Mouse (Mus musculus): ENCODE data around the gene Mum1. TPM values are rescaled to one million over a fixed set of nuclear protein-coding genes. Genes with fewer than 3 reads are reported as not detected.
"Not testable (repeated sequence)": the region's sequence is repeated elsewhere in the genome, so short reads cannot be mapped to it uniquely, and the experiment has no call there.

Mum1 gene
- polyA plus RNA-seq, 1 experiment from 2014 or later = 58.8 TPM

DNA sequence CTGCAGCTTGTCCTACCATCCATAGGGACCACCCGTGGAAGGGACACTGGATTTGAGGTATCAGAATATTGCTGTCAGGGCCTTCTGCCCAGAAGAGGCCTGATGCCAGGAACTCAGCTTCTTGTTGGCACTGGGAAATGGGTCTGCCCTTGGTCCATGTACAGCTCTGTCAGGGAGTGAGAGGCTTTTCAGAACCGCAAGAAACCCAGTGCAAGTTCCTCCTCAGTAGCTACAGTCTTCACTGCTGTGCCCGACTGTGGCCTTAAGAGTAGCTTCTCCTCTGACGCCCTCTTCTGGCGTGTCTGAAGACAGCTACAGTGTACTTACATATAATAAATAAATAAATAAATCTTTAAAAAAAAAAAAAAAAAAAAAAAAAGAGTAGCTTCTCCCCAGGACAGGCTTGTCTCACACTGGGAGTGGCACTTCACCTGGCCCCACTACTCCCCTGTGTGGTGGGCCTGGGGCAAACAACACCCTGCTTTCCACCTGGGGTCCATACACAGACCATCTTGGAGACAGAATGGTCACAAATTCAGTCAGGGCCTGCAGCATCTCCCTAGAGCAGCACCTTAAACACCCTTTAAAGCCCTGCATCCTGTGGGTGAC, 18.7 kb downstream of the Mum1 start:
- H3K36me3 ChIP-seq = peaks cover 49% of the 10 kb centered on the region
- H3K27me3 ChIP-seq = no peaks in the 10 kb centered on the region
- peaks cover 7% of the 10 kb centered on the region for H3K4me1 ChIP-seq
- no peaks in the 10 kb centered on the region for H3K9me3 ChIP-seq (replicated peaks)
- no peak for ATAC-seq (ENCODE audit: low FRiP score)
- no peak overlapping the region for H3K4me2 ChIP-seq (replicated peaks)
- peak overlapping the region; percentile 32; the same call in 1 of the 2 replicates for H3K9ac ChIP-seq
- peak overlapping the region; percentile 31; the same call in 1 of the 2 replicates for H3K27ac ChIP-seq
- 42% methylated on average over 5 of the region's 5 CpGs for WGBS
- H3K4me3 ChIP-seq = no peak overlapping the region

DNA sequence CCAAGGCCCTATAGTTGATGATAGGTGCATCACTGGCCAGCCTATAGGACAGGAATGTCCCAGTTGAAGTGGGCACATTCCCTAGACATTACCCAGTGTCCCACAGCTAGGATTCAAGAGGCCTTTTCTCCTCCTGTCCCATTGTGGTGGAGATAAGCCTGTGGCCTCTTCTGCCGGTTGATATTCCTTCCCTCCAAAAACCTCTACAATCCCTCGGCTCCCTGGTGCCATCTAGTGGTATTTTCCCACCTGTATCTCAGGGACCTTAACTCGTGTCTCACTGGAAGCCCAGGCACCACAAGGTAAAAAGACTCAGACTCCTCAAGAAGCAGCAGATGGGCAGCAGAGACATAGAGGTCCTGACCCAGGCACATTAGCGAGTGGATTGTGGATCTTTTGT, 19.4 kb downstream of the Mum1 start:
- H3K4me2 ChIP-seq (replicated peaks) = no peak overlapping the region
- H3K27ac ChIP-seq = peak overlapping the region; percentile 31; the same call in 1 of the 2 replicates
- H3K27me3 ChIP-seq = no peaks in the 10 kb centered on the region
- no peaks in the 10 kb centered on the region for H3K9me3 ChIP-seq (replicated peaks)
- H3K36me3 ChIP-seq = peaks cover 42% of the 10 kb centered on the region
- 6% methylated on average over 4 of the region's 4 CpGs for WGBS
- no peak overlapping the region for H3K4me3 ChIP-seq
- H3K4me1 ChIP-seq = peaks cover 14% of the 10 kb centered on the region
- peak overlapping the region; percentile 32; the same call in 1 of the 2 replicates for H3K9ac ChIP-seq
- ATAC-seq (ENCODE audit: low FRiP score) = peak; percentile 26; the same call in 1 of the 2 replicates

DNA sequence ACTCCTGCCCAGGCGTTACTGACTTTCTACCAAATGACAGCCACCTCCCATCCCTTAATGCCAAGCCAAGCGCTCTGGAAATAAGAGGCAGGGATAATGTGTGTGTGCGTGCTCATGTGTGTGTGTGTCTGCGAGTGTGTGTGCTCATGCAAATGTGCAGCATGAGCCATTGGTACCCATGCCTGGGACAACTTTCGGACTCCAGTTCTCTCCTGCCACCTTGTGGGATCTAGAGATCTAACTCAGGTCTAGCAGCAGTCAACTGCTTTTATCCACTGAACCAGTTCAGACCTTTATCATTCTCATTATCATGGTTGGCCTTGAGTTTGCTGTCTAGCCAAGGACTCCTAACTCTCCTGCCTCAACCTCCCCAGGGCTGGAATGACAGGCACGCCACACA, 21.6 kb downstream of the Mum1 start:
- ATAC-seq (ENCODE audit: low FRiP score) = no peak
- H3K36me3 ChIP-seq = peaks cover 23% of the 10 kb centered on the region
- WGBS = 51% methylated on average over 6 of the region's 6 CpGs
- H3K4me3 ChIP-seq = no peak overlapping the region
- no peaks in the 10 kb centered on the region for H3K27me3 ChIP-seq
- no peaks in the 10 kb centered on the region for H3K9me3 ChIP-seq (replicated peaks)
- no peak overlapping the region for H3K27ac ChIP-seq
- no peak overlapping the region for H3K4me2 ChIP-seq (replicated peaks)
- no peak overlapping the region for H3K9ac ChIP-seq
- H3K4me1 ChIP-seq = peaks cover 14% of the 10 kb centered on the region

DNA sequence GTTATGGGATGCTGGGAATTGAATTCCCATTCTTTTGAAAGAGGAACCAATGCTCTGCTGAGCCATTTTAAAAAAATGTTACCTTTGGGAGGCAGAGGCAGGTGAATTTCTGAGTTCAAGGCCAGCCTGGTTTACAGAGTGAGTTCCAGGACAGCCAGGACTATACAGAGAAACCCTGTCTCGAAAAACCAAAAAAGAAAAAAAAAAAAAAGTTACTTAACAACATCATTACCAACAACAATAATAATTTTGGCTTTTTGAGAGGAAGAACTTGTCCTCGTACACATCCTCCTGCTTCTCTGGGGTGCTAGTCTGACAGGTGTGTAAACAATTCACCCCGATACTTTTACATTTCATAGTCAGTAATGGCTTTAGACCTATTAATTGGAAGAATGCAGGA, 22.2 kb downstream of the Mum1 start:
- not testable (repeated sequence) for H3K27ac ChIP-seq; H3K9ac ChIP-seq; H3K27me3 ChIP-seq; H3K9me3 ChIP-seq (replicated peaks)
- ATAC-seq (ENCODE audit: low FRiP score) = peak; percentile 1; the same call in 1 of the 2 replicates
- WGBS = 52% methylated on average over 3 of the region's 3 CpGs
- H3K4me1 ChIP-seq = peaks cover 14% of the 10 kb centered on the region
- H3K36me3 ChIP-seq = peaks cover 22% of the 10 kb centered on the region
- H3K4me3 ChIP-seq = peak overlapping the region; percentile 72
- H3K4me2 ChIP-seq (replicated peaks) = peak overlapping the region; percentile 93

DNA sequence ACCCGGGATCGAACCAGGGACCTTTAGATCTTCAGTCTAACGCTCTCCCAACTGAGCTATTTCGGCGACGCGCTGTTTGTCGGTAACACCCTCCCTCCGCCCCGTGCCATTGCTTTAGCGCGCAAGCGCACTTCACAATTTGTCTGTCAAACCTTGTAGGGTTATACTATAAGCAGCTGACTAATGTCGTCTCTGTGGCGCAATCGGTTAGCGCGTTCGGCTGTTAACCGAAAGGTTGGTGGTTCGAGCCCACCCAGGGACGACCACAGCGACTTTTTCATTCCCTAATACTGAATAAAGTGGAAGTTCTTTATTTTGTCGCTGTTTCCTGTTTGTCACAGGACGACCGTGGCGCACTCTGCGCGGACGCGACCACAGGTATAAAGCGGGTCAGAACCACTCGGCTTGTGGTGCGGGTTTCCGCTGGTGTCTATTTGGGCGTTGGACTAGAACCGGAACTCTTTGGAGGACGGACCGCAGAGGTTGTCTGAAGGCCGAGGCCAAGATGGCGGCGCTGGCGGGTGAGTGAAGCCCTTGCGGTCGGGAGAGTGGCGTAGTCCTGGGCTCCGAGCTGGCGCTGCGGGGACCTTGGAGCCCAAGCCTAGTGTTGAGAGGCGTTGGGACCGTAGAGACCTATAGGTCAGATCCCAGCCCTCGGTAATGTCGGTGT, 22.9 kb downstream of the Mum1 start, which contains the start of gene Ndufs7:
Ndufs7 (plus strand) TSS at position 151 of the 670 bp plus-strand sequence.
- peak within 1 kb of the TSS; percentile 89 for H3K27ac ChIP-seq
- peaks cover 22% of the 10 kb centered on the region for H3K36me3 ChIP-seq
- ATAC-seq (ENCODE audit: low FRiP score) = peak; percentile 82

DNA sequence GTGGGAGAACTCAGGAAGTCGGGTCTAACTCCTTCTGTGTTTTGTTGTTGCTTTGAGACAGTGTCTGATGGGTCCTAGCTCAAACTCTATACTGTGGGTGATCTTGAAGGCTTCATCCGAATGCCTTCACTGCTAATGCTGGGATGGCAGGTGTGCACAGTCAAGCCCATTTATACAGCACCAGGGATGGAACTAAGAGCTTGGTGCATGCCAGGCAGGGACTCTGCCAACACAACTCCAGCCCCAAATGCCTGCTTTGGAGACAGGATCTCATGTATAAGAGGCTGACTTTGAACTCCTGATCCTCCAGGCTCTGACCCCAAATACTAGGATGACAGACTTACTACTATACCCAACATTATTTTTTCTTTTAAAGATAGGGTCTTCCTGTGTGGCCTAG, 23.8 kb downstream of the Mum1 start:
- peaks cover 24% of the 10 kb centered on the region for H3K36me3 ChIP-seq
- peaks cover 14% of the 10 kb centered on the region for H3K4me1 ChIP-seq
- WGBS = 44% methylated on average over 2 of the region's 2 CpGs
- peak overlapping the region; percentile 83 for H3K9ac ChIP-seq
- ATAC-seq (ENCODE audit: low FRiP score) = no peak
- peak overlapping the region; percentile 93 for H3K4me2 ChIP-seq (replicated peaks)
- peak overlapping the region; percentile 89 for H3K27ac ChIP-seq
- no peaks in the 10 kb centered on the region for H3K27me3 ChIP-seq
- H3K4me3 ChIP-seq = peak overlapping the region; percentile 72
- no peaks in the 10 kb centered on the region for H3K9me3 ChIP-seq (replicated peaks)

More for the DNA sequence above, 22.9 kb downstream of the Mum1 start, which contains the start of gene Ndufs7:
- Histone ChIP-seq H3K9me3 (replicated peaks) (no peaks in the 10 kb centered on the region), H3K4me2 (replicated peaks) (peak within 1 kb of the TSS; percentile 93), H3K4me1 (peaks cover 14% of the 10 kb centered on the region), H3K27me3 (no peaks in the 10 kb centered on the region), H3K4me3 (peak within 1 kb of the TSS; percentile 72), H3K9ac (peak within 1 kb of the TSS; percentile 83)
- under 1% methylated on average over 53 of the region's 53 CpGs for WGBS

DNA sequence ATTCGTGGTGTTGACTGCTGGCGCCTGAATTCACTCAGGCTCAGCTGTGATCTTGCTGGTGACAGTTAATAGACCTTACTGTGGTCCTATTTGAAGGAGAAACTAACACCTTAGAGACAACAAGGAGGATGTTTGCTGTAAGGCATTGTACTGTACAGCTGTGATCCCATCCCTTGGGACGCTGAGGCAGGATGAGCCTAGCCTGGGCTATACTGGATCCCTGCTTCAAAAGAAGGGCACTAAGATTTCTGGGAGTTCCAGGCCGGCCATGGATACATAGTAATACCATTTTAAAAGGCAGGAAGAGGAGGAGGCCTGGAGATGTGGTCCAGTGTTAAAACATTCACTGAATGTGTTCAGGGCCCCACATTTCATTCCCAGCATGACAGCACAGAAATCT, 24.3 kb downstream of the Mum1 start:
- Histone ChIP-seq H3K36me3 (peaks cover 29% of the 10 kb centered on the region), H3K4me2 (replicated peaks) (peak overlapping the region; percentile 93), H3K4me1 (peaks cover 11% of the 10 kb centered on the region), H3K27me3 (no peaks in the 10 kb centered on the region), H3K9ac (peak overlapping the region; percentile 83), H3K9me3 (replicated peaks) (no peaks in the 10 kb centered on the region), H3K27ac (no peak overlapping the region), H3K4me3 (peak overlapping the region; percentile 72; the same call in 1 of the 2 replicates)
- no peak for ATAC-seq (ENCODE audit: low FRiP score)
- 90% methylated on average over 4 of the region's 4 CpGs for WGBS

DNA sequence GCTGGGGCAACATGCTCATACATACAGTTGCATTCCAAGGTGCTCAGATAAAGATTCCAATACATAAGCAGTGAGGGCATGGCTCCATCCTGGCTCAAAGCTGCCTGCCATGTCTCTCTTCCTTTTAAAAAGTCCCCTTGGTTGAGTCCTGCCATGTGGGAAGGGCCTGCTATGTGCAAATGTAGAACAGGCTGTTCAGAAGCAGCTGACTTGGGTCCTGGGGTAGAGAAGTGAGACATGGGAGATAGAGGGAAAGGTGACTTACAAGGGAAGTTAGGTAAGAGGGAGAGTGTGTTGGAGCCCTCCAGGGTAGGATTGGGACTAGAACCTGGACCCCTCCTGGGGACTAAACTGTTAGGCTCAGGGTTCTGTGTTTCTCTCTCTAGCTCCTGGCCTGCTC, 25.8 kb downstream of the Mum1 start:
- H3K36me3 ChIP-seq = peaks cover 43% of the 10 kb centered on the region
- no peak overlapping the region for H3K4me3 ChIP-seq
- H3K4me2 ChIP-seq (replicated peaks) = no peak overlapping the region
- no peak overlapping the region for H3K27ac ChIP-seq
- ATAC-seq (ENCODE audit: low FRiP score) = no peak
- H3K9ac ChIP-seq = no peak overlapping the region
- peaks cover 17% of the 10 kb centered on the region for H3K4me1 ChIP-seq
- H3K27me3 ChIP-seq = no peaks in the 10 kb centered on the region
- H3K9me3 ChIP-seq (replicated peaks) = no peaks in the 10 kb centered on the region

DNA sequence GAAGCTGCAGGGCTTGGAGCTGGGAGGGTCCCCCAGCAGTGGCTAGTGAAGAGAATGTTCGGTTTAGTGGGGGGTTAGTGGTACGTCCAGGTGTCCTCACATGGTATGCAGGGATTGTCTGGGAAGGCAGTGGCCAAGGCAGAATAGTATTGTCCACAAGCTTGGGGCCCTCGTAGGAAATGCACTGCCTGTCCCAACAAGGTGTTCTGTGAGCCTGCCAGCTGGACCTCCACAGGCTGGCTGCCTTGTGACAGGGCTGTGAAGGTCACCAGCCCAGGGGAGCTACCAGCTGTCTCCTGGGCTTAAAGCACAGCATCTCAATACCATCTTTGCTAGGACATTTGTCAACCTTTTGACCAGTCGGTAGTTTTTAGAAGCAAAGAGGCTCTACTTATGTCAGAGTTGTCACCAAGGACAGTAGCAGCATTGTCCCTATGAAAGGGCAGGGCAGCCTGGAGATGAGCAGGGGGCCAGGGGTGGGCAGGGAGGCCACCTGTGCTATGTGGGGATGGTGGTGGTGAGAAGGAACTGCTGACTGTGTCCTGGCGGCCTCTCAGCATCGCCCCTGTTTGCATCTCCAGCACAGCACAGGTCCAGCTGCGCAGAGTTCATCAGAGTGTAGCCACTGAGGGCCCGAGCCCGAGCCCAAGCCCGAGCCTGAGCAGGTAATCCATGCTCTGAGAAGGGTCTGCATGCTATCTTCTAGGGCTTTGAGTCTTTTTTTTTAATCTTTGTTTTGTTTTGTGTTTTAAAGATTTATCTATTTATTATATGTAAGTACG, 26.4 kb downstream of the Mum1 start:
- Histone ChIP-seq H3K9ac (no peak overlapping the region), H3K4me1 (peaks cover 17% of the 10 kb centered on the region), H3K9me3 (replicated peaks) (no peaks in the 10 kb centered on the region), H3K36me3 (peaks cover 47% of the 10 kb centered on the region), H3K27ac (no peak overlapping the region), H3K4me3 (no peak overlapping the region), H3K4me2 (replicated peaks) (no peak overlapping the region), H3K27me3 (no peaks in the 10 kb centered on the region)
- no peak for ATAC-seq (ENCODE audit: low FRiP score)
- 89% methylated on average over 11 of the region's 11 CpGs for WGBS

DNA sequence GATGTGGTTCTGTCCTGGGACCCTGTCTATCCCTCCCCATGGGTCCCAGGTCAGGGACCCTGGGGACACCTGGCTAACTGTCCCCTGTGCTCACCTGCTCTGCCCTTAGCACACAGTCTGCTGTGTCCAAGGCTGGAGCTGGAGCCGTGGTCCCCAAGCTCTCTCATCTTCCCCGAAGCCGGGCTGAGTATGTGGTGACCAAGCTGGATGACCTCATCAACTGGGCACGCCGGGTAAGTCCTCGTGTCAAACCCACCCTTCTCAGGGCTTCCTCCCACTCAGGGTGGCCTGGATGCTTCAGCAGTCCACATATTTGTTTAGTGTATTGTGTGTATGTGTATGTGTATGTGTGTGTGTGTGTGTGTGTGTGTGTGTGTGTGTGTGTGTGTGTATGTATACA, 27.3 kb downstream of the Mum1 start:
- H3K36me3 ChIP-seq = peaks cover 56% of the 10 kb centered on the region
- no peak overlapping the region for H3K27ac ChIP-seq

DNA sequence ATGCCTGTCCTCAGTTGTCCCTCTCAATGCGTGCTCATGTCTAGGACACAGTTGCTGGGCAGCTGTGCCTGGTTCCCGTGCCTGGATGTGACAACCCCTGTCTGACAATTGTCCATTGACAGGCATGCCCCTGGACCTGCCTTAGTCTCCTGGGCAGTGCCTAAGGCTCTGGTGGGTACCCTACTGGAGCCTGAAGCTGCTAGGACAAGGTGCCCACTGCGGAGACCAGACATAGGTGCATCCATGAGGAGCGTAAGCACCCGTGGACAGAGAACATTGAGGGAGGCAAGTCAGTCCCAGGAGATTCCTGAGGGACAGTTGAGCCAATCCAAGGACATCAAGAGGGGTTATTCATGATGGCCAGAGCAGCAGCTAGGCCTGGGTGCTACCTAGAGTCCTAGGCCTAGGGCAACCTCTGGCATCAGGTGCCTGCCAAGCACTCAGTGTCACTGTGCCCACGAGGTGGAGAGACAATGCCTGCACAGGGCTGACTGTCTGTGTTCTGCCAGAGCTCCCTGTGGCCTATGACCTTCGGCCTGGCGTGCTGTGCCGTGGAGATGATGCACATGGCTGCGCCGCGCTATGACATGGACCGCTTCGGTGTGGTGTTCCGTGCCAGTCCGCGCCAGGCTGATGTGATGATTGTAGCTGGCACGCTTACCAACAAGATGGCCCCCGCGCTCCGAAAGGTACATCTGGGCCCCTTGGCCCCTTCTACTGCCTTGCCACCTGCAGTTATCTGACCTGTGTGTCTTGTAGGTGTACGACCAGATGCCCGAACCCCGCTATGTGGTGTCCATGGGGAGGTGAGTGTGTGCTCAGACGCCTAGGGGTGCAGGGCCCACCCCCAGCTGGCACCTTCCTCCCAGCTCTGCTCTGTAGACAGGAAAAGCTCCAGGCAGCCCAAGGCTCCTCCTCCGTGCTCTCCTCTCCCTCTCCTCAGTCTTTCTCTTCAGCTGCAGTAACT, 28.4 kb downstream of the Mum1 start:
- Histone ChIP-seq H3K9me3 (replicated peaks) (no peaks in the 10 kb centered on the region), H3K27me3 (no peaks in the 10 kb centered on the region), H3K27ac (no peak overlapping the region), H3K36me3 (peaks cover 60% of the 10 kb centered on the region), H3K4me3 (no peak overlapping the region), H3K4me1 (peaks cover 26% of the 10 kb centered on the region), H3K9ac (no peak overlapping the region), H3K4me2 (replicated peaks) (no peak overlapping the region)
- ATAC-seq (ENCODE audit: low FRiP score) = no peak
- 97% methylated on average over 26 of the region's 26 CpGs for WGBS

More for the DNA sequence above, 27.3 kb downstream of the Mum1 start:
- no peaks in the 10 kb centered on the region for H3K27me3 ChIP-seq
- H3K4me2 ChIP-seq (replicated peaks) = no peak overlapping the region
- peaks cover 20% of the 10 kb centered on the region for H3K4me1 ChIP-seq
- H3K9ac ChIP-seq = no peak overlapping the region
- no peaks in the 10 kb centered on the region for H3K9me3 ChIP-seq (replicated peaks)
- WGBS = 91% methylated on average over 6 of the region's 6 CpGs
- ATAC-seq (ENCODE audit: low FRiP score) = no peak
- H3K4me3 ChIP-seq = no peak overlapping the region
